Mouse (Mus musculus) heart, embryonic 14.5 days (tissue): ENCODE measurements around the gene Igfbpl1. TPM values are rescaled to one million over a fixed set of nuclear protein-coding genes. Genes with fewer than 3 reads are reported as not detected.

Source experiments
- ATAC-seq: fragments of 200-750 bp; cut with Nextera tagmentation; 2 replicates; pipeline ENCODE4 v1.8.0; 2017; ENCODE audit warnings: low read depth, moderate TSS enrichment; ENCODE audit not compliant: insufficient number of reproducible peaks, insufficient read depth, low FRiP score
- H3K27ac ChIP-seq, 2 experiments: fragments of 200-500 bp in 1 of 2; fragments of 300-500 bp in 1 of 2; sonication (generic) in 1 of 2; replicated peaks in 1 of 2; 2 replicates each; pipeline ENCODE4 v1.5.1; 2012 to 2014; ENCODE audit warnings: low read depth in 2 of 2, low read length in 2 of 2, control low read depth in 1 of 2, mild to moderate bottlenecking in 1 of 2, mixed read lengths in 1 of 2; ENCODE audit not compliant: control insufficient read depth in 1 of 2, insufficient read depth in 1 of 2
- H3K27me3 ChIP-seq: fragments of 300-500 bp; sonication (generic); 2 replicates; pipeline ENCODE4 v1.6.1; 2014; ENCODE audit warnings: mild to moderate bottlenecking, low read length, control low read depth; ENCODE audit not compliant: control insufficient read depth, insufficient read depth
- H3K36me3 ChIP-seq: fragments of 300-500 bp; sonication (generic); 2 replicates; pipeline ENCODE4 v1.6.1; 2014; ENCODE audit warnings: mild to moderate bottlenecking, control low read depth, low read length, mixed read lengths; ENCODE audit not compliant: control insufficient read depth, insufficient read depth
- H3K4me1 ChIP-seq, 2 experiments: fragments of 200-500 bp in 1 of 2; fragments of 300-500 bp in 1 of 2; sonication (generic) in 1 of 2; 2 replicates each; pipeline ENCODE4 v1.6.1; 2012 to 2014; ENCODE audit warnings: low read length in 2 of 2, control low read depth in 1 of 2, mixed read lengths in 1 of 2; ENCODE audit not compliant: control insufficient read depth in 2 of 2, insufficient read depth in 2 of 2
- H3K4me2 ChIP-seq: fragments of 300-500 bp; sonication (generic); 2 replicates; pipeline ENCODE4 v1.6.1; 2014; ENCODE audit warnings: mild to moderate bottlenecking, low read length
- H3K4me3 ChIP-seq, 2 experiments: fragments of 200-500 bp in 1 of 2; fragments of 300-500 bp in 1 of 2; sonication (generic) in 1 of 2; 2 replicates each; pipeline ENCODE4 v1.5.1; 2012 to 2014; ENCODE audit warnings: low read length in 2 of 2, mild to moderate bottlenecking in 2 of 2, control low read depth in 1 of 2, low read depth in 1 of 2, moderate library complexity in 1 of 2; ENCODE audit not compliant: control insufficient read depth in 1 of 2, insufficient read depth in 1 of 2
- H3K9ac ChIP-seq: fragments of 300-500 bp; sonication (generic); 2 replicates; pipeline ENCODE4 v1.6.1; 2014; ENCODE audit warnings: mild to moderate bottlenecking, low read length
- H3K9me3 ChIP-seq: fragments of 300-500 bp; sonication (generic); 2 replicates; pipeline ENCODE4 v1.6.1; 2016; ENCODE audit warnings: low read length, control low read depth; ENCODE audit not compliant: control insufficient read depth
- WGBS: fragments of 180-500 bp; shearing (Covaris S2); extraction: QIAGEN DNeasy Blood & Tissue Kit; methylation state at CpG from one replicate; pipeline ENCODE4 v1.1.7; 2014; 5-methylcytosine and 5-hydroxymethylcytosine counted together
- polyA plus RNA-seq: library from polyadenylated mRNA; unstranded; fragments of >200 nt; fragmentation: Nextera tagmentation; extraction: Ambion mirVana; gene quantifications from 2 replicates; pipeline ENCODE4 v1.2.1, GENCODE M21; 2014

Igfbpl1 gene
- polyA plus RNA-seq, 1 experiment from 2014 or later: 5.9 TPM

DNA sequence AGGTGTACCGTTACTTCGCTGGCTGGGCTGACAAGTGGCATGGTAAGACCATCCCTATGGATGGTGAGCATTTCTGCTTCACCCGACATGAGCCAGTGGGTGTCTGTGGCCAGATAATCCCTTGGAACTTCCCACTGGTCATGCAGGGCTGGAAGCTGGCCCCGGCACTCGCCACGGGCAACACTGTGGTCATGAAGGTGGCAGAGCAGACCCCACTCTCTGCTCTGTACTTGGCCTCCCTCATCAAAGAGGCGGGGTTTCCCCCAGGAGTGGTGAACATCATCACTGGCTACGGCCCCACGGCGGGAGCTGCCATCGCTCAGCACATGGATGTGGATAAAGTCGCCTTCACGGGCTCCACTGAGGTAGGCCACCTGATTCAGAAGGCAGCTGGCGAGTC lies 23.8 kb downstream of the Igfbpl1 start:
- 92% methylated on average over 14 of the region's 14 CpGs for WGBS
- H3K4me2 ChIP-seq: no peak overlapping the region
- no peak for ATAC-seq

DNA sequence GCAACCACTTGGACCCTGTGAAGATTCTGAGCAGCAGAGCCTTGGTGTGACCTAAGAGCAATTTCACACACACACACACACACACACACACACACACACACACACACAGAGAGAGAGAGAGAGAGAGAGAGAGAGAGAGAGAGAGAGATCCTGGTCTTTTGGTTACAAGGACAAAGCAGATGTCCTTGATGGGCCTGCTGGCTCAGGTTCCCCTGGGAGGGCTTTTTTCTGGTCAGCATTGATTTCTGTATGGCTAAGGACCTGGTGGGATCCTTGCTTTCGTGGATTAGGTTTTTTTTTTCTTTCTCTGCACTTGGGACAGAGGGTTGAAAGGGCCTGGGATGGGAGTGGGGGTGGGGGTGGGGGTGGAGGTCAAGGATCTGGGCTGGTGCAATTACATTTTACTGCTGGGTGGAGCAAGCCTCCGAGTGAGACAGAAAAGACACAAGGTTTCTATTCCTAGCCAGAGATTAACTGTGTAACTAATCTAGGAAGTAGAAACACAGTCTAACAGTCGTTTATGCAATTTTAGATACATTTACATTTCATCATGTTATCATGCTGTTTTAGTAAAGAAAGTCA lies 26.7 kb downstream of the Igfbpl1 start:
- no peaks in the 10 kb centered on the region for H3K27me3 ChIP-seq
- peak overlapping the region; percentile 9 to 19; a peak in 3 of 4 replicates for H3K4me3 ChIP-seq
- 15% methylated on average over 3 of the region's 3 CpGs for WGBS
- H3K9ac ChIP-seq: peak overlapping the region; percentile 59; the same call in 1 of the 2 replicates
- H3K4me2 ChIP-seq: peak overlapping the region; percentile 74
- ATAC-seq: no peak
- H3K4me1 ChIP-seq: peaks cover 28 to 42% of the 10 kb centered on the region in 2 experiments
- H3K27ac ChIP-seq: peak overlapping the region; percentile 70 to 76
- H3K36me3 ChIP-seq: peaks cover 28% of the 10 kb centered on the region
- no peaks in the 10 kb centered on the region for H3K9me3 ChIP-seq

More for the DNA sequence above, 23.8 kb downstream of the Igfbpl1 start:
- H3K9me3 ChIP-seq: no peaks in the 10 kb centered on the region
- H3K9ac ChIP-seq: no peak overlapping the region
- no peaks in the 10 kb centered on the region for H3K27me3 ChIP-seq
- H3K4me3 ChIP-seq: no peak overlapping the region
- peaks cover 37% of the 10 kb centered on the region for H3K36me3 ChIP-seq
- no peak overlapping the region for H3K27ac ChIP-seq
- H3K4me1 ChIP-seq: peaks cover 14 to 16% of the 10 kb centered on the region in 2 experiments

DNA sequence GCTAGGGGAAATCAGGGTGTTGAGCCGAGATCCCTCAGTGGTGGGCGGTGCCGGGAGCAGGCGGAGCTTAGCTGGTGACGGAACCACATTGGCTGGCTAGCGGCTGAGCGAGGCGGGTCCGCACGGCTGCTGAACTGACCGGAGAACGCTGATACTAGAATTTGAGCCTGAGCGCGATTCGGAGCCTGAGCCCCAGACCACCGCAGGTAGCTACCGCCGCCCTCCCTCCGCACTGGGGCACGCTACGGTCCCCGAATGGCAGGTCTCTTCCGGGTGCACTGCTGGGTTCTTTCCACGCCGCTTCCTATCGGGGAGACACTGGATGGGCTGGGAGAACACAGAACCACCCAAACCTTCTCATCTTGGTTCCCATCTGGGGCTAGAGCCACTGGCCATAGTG lies 27.8 kb downstream of the Igfbpl1 start, which contains the start of gene Aldh1b1:
Aldh1b1 (plus strand) TSS at position 59 of the 400 bp plus-strand sequence.
- Histone ChIP-seq H3K27ac (peak within 1 kb of the TSS; percentile 70 to 76), H3K4me2 (peak within 1 kb of the TSS; percentile 74), H3K27me3 (no peaks in the 10 kb centered on the region), H3K36me3 (peaks cover 17% of the 10 kb centered on the region), H3K4me1 (peaks cover 28 to 47% of the 10 kb centered on the region in 2 experiments), H3K9ac (peak within 1 kb of the TSS; percentile 78), H3K4me3 (peak within 1 kb of the TSS; percentile 53 to 60), H3K9me3 (no peaks in the 10 kb centered on the region)
- ATAC-seq: peak; percentile 77
- under 1% methylated on average over 26 of the region's 26 CpGs for WGBS

DNA sequence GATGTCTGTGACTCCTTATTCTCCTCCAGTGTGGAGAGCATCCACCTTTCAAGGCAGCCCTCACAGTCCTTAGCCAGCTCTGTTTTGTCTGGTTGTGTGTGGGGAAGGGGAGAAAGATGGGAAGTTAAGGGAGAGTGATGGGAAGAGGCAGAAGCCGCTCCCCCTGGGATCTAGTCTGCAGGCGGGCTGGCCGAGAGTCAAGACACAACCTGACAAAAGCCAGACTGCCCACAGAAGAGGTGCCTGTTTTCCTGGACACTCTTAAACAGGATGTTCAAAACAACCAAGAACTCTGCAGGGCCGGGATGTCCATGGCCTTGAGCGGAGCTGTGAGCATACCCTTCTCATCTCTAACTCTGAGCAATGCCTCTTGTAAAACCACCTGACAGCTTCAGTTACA lies 30.0 kb downstream of the Igfbpl1 start:
- Histone ChIP-seq H3K4me2 (no peak overlapping the region), H3K36me3 (no peaks in the 10 kb centered on the region), H3K4me1 (peaks cover 28 to 47% of the 10 kb centered on the region in 2 experiments), H3K9me3 (no peaks in the 10 kb centered on the region), H3K27ac (peak overlapping the region; percentile 12 to 39; a peak in 1 of 4 replicates), H3K4me3 (no peak overlapping the region), H3K9ac (no peak overlapping the region), H3K27me3 (no peaks in the 10 kb centered on the region)
- ATAC-seq: no peak
- WGBS: 11% methylated on average over 5 of the region's 5 CpGs

DNA sequence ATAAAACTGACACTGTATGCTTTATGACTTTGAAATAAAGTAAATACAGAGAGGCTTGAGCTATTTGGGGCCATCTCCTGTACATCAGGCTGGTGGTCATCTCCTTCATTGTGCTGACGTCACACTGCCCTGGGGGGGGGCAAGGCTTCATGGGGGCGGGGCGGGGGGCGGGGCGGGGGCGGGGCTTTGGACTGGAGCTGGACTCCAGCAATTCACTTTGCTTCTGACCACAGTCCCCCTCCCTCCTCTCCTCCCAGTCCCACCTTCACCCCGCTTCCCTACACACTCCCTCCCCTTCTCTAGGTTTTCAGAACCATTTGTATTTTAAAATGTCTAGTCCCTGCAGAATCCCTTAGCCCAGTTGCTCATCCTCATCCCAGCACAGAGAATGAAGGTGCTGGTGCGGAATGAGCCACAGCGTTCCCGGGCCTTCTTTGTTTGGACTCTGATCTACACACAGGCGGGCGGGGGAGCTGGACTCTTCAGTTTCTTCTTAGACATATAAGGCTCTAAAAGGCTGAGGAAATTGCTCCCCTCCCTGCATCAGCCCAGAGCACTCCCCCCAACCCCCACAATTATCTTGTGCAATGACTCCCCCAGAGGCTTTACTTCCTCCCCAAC lies 31.4 kb downstream of the Igfbpl1 start:
- Histone ChIP-seq H3K9me3 (no peaks in the 10 kb centered on the region), H3K4me3 (peak overlapping the region; percentile 19 to 21; a peak in 2 of 4 replicates), H3K27me3 (no peaks in the 10 kb centered on the region), H3K27ac (peak overlapping the region; percentile 47 to 59; a peak in 3 of 4 replicates), H3K4me2 (peak overlapping the region; percentile 60), H3K4me1 (peaks cover 21 to 40% of the 10 kb centered on the region in 2 experiments), H3K36me3 (no peaks in the 10 kb centered on the region), H3K9ac (peak overlapping the region; percentile 42; the same call in 1 of the 2 replicates)
- 4% methylated on average over 12 of the region's 12 CpGs for WGBS
- no peak; the same call in 1 of the 2 replicates for ATAC-seq

DNA sequence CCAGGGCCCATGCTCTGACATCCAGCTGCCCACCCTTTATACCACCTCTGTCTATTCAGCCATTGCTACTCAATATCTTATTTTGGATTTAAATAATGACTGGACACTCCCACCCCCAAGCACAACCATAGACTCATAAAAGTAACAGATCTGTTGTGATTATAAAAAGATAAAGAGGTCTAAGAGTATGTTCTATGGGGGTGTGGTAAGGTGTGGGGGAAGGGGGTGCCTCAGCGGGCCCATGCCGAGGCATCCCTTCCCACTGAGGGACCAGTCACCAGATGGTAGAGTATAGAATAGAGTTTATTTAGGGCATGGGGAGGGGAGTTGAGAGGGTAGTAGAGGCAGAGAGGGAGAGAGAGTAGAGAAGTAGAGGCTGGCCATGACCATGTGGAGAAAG lies 36.7 kb downstream of the Igfbpl1 start:
- WGBS: 38% methylated on average over 2 of the region's 2 CpGs
- Histone ChIP-seq H3K36me3 (no peaks in the 10 kb centered on the region), H3K4me2 (peak overlapping the region; percentile 38; the same call in 1 of the 2 replicates), H3K4me3 (no peak overlapping the region), H3K27me3 (no peaks in the 10 kb centered on the region), H3K9me3 (no peaks in the 10 kb centered on the region), H3K27ac (peak overlapping the region; percentile 20 to 76; a peak in 3 of 4 replicates), H3K4me1 (peaks cover 27 to 31% of the 10 kb centered on the region in 2 experiments), H3K9ac (no peak overlapping the region)
- no peak for ATAC-seq

DNA sequence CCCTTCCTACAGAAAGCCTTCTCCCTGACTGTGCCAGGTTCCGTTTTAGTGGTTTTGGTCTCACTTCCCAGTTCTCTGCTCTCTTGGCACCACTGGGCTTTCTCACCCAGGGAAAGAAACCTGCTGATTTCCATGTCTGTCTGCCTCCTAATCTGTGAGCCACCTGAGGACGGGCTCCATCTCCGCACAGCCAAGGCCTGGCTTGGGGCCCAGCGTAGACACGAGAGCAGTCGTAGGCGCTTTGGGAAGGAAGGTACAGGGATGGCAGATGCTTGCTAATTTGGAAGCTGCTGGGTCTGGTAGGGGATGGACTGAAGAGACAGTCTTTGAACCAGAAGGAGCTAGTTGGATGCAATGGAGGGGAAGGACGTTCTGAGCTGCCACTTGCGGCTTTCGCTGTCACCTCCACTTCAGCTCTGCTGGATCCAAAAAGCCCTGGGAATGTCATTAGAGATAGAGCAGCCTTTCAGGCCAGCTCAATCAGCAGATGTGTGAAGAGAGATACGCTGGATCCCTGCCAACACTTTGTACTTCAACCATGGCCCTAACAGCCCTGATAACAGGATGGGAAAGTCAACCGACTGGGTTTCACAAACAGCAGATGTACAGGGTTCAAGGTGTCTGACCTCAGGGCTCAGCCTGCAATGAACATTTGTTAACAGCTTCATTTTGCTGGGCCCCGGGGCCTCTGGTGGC lies 37.3 kb downstream of the Igfbpl1 start:
- peak overlapping the region; percentile 20 to 76 for H3K27ac ChIP-seq
- H3K4me1 ChIP-seq: peaks cover 27 to 31% of the 10 kb centered on the region in 2 experiments
- ATAC-seq: peak; percentile 70
- H3K4me3 ChIP-seq: no peak overlapping the region
- H3K9ac ChIP-seq: peak overlapping the region; percentile 21; the same call in 1 of the 2 replicates
- 6% methylated on average over 13 of the region's 13 CpGs for WGBS
- H3K4me2 ChIP-seq: peak overlapping the region; percentile 38
- H3K9me3 ChIP-seq: no peaks in the 10 kb centered on the region
- no peaks in the 10 kb centered on the region for H3K36me3 ChIP-seq
- H3K27me3 ChIP-seq: no peaks in the 10 kb centered on the region
